Mouse (Mus musculus) cerebellum, postnatal 10 days (tissue): ENCODE data around the gene Ercc1.

Experiments used
- DNase-seq, 2 experiments: peaks; one replicate each; pipeline ENCODE4 v3.0.0; 2021; ENCODE audit warnings: mixed read lengths in 2 of 2

The Ercc1 gene

DNA sequence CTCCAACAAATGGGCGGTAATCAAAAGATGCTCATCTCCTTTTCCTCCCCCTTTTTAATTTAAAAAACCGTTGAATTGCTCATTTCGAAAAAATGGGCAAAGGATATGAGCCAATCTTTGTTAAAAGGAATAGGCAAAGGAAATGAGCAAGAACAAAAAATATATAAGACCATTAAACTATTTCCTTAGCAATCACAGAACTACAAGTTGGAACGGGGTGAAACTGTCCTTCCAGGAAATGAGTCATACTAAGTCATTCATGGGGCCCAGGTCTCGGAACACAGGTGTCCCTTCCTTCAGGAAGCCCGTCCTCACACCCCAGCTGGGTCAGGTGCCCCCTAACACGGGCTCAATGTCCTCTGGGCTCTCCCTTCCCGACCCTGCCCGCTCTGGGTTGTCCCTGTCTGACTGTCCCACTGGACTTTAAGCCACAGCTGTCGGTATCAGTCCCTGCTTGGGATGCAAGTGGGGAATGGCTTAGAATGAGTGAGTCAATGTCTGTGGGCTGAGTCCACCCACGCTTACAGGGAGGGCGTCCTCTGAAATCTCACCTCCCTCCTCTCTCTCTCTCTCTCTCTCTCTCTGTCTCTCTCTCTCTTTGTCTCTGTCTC, at the start of gene Ercc1:
Gene Ercc1, plus strand, starts transcription at position 542 of the 611 bp plus-strand sequence.
- peak; percentile 37 to 42 for DNase-seq

DNA sequence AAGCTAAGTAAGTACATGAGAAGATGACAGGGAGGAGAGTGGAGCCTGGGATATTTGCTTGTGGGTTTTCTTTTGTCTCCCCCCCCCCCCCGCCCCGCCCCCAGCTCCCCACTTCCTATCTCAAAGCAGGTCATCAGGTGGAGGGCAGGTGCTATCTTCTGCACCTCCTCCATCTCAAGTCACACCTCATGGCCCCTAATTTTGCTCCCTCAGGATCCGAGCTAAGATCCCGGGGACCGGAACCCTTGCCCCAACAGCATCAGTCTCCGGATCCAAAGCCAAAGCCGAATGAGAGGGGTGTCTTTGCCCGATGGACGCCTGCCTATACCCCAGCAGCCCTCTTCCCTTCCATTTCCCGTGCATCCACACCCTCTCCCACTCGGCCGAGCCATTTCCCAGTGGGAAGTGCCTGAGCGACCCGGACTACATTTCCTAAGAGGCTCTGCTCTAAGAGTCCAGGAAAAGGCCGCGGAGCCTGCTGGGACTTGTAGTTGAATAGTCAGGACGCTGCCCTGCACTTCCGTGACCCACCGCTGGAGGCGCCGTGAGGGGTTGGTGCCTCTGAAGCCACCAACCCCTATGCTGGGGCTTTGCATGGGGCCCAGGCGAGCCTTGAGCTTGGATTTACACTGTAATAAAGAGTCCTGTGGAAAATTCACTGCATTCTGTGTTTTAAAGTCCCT, 48.9 kb upstream of the Ercc1 start:
- DNase-seq: peak; percentile 99 to 100

DNA sequence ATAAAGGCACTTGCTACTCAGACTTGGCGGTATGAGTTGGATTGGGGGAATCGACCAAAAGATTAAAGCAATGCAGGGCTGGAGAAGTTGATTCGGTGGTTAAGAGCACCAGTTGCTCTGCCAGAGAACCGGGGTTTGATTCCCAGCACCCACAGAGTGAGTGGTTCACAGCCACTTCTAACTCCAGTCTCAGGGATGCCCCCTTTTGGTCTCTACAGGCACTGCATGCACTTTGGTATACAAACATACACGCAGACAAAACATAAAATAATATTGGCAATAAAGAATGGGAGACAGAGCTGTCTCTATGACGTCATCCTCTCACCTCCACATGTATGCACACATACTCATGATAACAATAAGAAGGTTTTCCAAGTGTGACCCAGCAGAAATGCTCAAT, 47.5 kb upstream of the Ercc1 start:
- DNase-seq: peak in 1 of 2 experiments; percentile 34

- DNase-seq: no peak
Observed at GRCm38 (mm10) chr7:19297794-19298193, 46.8 kb upstream of the Ercc1 start.

GRCm38 (mm10) chr7:19299194-19299593, 45.4 kb upstream of the Ercc1 start:
- peak; percentile 74 to 80 for DNase-seq

DNA sequence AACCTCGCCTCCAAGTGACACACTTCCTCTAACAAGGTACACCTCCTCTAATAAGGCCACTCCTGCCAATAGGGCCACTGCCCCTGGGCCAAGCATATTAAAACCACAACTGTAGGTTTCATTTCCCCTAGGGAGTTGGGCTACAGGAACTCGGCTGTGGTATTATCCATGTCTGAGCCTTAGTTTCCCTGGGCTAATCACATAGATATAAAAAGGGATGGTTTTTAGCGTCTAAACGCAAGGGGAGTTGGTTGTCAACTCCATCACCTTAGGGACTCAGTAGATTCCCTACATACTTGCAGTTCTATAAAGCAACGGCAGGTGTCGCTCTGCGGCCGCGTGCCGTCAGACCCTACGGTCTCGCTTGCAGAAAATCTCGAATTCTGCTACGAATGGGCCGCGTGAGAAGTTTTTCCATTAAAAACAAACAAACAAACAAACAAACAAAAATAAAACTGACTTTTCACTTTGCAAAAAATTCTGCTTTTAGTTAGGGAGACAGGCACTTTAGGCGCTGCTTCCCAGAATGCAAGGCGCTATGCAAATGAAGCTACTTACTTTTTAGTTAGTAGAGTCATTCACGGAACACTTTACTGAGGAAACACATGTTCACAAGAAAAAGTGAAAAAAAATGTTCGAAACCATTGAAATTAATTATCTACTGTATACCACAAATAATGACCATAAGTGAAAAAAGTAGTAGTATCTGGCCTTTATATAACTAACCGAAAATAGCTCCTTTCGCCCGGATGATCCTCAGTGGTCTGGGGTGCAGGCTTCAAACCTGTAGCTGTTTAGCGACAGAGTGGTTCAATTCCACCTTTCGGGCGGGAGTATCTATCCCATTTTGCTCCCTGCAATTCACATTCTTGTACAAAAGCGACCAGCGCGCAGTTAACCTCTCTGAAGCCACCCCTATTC, 43.8 kb upstream of the Ercc1 start:
- peak; percentile 93 to 95 for DNase-seq

- DNase-seq: no peak
Observed at GRCm38 (mm10) chr7:19301461-19302263, 42.9 kb upstream of the Ercc1 start.

GRCm38 (mm10) chr7:19302264-19303045, 42.1 kb upstream of the Ercc1 start:
- no peak for DNase-seq

DNA sequence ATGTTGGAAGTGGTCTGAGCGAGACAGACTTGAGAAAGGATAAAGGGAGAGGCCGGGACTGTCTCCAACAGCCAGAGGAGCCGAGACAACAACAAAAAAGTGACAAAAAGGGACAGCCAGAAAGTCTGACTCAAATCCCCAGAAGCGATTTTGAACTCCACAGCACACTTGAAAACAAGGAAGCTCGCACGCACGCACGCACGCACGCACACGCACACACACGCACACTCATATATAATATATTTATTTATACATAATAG, 41.6 kb upstream of the Ercc1 start:
- DNase-seq: no peak

DNA sequence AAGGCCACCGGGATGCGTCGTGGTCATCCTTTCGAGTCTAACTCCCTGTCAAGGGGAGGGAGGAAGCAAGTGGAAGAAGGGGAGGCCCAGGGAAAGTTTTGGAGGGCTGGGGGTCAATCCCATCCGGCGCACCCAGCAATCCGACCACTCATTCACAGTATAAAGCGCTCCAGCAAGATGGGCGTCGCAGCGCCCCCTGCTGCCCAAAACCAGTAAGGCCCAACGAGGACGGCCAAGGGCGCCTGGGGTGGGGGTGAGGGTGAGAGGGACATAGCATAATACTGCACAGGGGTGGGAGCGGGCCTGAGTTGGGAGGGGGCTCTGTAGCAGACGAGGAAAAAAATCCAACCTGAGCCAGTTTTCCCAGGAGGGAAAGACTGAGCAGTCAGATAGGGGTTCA, 40.8 kb upstream of the Ercc1 start:
- DNase-seq: peak; percentile 88 to 92

DNA sequence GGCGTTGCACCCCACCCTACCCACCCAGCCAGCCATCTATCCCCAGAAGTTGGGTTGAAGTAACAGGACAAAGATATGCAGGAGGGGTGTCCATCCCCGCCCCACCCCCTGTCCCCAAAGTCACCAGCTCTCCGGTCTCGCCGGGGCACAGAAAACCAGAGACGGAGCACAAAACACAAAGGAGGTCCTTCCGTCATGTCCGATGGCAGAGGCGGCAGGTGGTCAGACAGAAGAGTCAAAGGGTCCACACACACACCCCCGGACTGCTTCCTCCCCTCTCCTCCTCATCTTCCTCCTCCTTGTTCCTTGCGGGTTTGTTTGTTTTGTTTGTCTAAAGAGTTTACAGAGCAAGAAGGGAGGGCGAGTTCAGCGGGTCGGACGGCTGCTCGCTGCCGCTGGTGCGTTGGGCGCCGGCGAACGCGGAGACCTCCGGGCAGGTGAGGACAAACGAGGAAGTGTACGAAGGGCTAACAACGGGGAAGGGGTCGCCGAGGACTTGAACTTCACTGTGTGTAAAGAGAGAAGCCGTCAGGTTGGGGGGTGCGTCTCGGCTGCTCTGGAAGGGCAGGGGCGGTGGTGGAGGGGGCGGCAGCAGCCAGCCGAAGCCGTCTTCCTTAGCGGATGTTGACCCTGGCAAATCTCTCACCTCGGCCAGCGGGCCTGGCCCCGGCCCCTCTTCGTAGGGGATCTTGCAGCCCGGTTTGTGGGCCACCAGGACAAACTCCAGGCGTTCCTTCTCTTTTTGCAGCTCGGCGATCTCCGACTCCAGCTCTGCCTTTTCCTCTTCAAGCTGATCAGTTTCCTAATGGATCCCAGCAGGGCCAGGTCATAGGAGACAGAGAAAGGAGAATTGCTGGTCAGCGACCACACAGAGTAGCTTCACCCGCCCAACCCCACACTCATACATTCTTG, 39.8 kb upstream of the Ercc1 start:
- no peak for DNase-seq

DNA sequence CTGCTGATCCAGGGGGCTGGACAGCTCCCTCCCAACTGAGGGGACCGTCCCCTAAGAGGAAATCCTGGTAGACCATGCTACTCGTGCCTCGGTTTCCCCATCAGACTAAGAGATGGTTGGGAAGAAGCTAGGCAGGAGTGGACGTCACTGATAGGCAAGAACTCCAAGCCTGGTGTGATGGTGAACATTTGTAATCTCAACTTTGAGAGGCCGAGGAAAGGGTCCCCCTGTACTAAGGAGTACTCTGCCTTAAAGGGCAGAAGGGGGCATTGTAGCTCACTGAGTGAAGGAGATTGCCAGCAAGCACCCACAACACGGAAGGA, 39.2 kb upstream of the Ercc1 start:
- DNase-seq: no peak

DNA sequence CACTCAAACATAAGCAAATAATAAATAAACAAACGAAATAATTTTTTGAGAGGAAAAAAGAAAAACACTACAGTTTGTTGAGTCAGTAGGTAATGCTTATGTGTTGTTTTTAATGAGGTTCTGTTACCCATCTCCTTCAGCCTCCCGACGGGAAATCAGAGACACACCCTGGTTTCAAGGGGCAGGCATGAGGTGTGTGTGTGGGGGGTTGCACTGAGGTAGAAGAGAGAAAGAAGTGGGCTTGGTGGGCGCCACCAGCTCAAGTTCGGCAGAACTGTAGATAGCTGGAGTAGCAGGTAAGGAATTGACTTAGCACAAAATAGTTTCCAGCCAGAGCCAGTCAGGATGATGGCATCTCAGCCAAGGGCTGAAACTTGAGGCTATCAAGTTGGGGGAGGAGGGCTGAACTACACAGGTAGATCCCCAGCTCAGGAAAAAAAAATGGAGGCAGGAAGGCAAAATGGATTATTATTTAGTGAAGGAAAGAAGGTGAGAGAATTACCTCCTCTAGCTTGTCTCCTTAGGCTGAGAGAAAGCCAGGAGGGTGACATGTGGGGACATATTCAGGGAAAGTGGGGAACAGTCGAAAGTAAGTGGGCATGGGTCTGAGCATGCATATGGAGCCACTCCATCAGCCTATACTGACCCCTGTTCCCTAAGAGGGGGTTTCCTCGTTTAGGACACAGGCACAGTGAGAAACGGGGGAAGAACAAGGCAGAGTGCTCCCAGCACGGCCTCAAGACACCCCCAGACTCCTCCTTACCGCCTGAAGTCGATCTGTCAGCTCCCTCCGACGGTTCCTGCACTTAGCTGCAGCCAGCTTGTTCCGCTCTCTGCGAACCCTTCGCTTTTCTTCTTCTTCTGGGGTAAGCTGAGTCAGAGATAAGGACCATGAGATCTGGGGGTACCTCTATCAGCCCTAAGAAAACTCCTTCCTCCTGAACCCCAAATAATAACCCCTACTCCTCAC, 38.5 kb upstream of the Ercc1 start:
- no peak for DNase-seq

- no peak for DNase-seq
Observed at GRCm38 (mm10) chr7:19306819-19307738, 37.5 kb upstream of the Ercc1 start.

- peak; percentile 91 to 93 for DNase-seq
Observed at GRCm38 (mm10) chr7:19307739-19308453, 36.7 kb upstream of the Ercc1 start.

DNA sequence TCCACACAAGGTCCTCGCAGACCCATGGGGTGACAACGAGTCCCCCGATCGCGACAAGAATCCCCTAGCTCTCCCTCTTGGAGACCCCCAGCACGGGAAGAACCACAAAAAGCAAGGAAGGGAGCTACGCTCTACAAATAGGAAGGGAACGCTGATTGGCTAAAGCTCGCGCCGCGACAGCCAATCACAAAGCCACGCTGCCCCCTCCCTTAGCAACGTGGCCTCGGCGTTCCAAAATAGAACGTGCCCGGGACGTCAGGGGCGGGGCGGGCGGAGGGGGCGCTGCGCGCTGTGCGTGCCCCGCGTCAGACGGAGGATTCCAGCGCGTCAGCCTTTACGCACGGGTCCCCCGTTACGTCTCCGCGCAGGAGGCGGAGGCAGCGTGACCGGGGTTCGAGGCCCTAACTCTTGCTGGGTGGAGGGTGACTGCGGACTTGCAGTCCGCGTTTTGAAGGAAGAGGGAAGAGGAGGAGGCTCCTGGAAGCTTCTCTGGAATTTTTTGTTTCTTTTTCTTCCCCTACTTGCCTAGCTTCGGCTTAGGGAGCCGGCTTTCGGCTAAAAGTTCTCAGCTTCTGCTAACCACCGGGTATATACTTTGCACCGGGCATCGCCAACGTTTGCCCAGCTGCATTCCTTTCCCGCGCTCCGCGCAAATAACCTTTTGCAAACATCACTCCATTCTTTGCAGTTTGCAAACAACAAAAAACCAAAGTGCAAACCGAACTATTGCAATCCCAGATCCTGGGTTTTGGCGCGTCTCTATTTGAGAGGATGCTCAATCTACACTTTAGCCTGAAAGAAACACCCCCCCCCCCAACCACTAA, 35.9 kb upstream of the Ercc1 start:
- DNase-seq: peak; percentile 98

DNA sequence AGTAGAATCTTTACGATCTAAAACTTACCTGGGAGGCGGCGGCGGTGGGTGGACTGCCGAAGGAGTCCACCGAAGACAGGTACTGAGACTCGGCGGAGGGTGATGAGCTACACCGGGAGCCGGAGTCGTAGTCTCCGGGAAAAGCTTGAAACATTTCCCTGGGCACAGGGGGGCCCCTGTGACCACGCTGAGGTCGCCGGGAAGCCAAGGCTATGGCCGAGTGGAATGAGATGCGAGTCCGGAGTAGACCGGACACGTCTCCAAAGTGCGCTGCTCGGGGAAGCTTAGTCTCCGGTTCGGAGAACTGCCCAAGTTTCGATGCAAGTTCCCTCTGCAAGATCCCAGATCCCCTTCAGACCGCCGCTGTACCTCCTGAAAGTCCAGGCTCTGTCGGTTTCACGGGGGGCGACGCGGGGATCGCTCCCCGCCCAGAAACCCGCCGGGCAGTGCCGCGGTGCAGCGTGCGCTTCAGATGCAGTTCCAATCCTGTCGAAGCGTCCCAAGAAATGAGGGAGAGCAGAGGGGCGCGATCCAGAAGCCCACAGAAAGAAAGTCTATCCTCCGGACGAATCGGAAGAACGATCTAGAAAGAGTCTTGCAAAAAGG, 35.2 kb upstream of the Ercc1 start:
- DNase-seq: no peak
